Mouse (Mus musculus): ENCODE measurements at regions not wholly inside any gene's neighbourhood (a gene's known extent, or its start where the extent isn't known, plus 50 kb on each side); places are given as distances from the start of the nearest gene placed in this dataset.

DNA sequence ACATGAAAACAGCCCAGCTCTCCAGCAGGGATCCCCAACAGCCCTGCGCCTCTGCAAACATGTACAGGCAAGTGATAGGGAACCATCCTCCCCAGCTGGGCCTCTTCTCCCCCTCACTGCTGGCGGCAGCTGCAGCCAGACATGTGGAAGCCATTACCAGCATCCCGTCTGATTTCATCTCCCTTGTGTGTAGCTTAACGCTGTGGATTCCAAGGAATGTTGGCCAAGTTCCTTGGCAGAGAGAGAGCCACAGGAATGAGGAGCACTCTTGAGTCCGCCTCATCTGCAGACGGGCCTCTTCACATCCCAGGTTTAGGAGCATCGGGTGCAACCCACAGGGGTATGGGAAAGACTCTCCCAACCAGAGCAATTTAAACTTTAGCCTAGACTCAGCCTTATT lies 157.1 kb downstream of the Gm26897 start:
- Histone ChIP-seq H3K4me2 (ENCODE audit: low read depth, low read length, poor library complexity, severe bottlenecking) (no peak overlapping the region), H3K9ac (replicated peaks; ENCODE audit: low read length, poor library complexity, severe bottlenecking) (no peak overlapping the region), H3K4me3 (ENCODE audit: low read depth, low read length) (no peak overlapping the region), H3K4me1 (ENCODE audit: insufficient read depth, low read length) (peaks cover 6% of the 10 kb centered on the region), H3K9me3 (ENCODE audit: low read length) (no peaks in the 10 kb centered on the region), H3K27ac (ENCODE audit: low read depth, low read length) (no peak overlapping the region), H3K36me3 (ENCODE audit: insufficient read depth, low read length) (no peaks in the 10 kb centered on the region), H3K27me3 (ENCODE audit: insufficient read depth, low read length) (no peaks in the 10 kb centered on the region)
- WGBS = 65% methylated on average over 7 of the region's 7 CpGs
- TF ChIP-seq CTCF (IDR thresholded peaks at IDR 0.05) = no peak
- DNase-seq (ENCODE audit: low spot score) (peak; percentile 37), ATAC-seq (ENCODE audit: low FRiP score) (no peak)

DNA sequence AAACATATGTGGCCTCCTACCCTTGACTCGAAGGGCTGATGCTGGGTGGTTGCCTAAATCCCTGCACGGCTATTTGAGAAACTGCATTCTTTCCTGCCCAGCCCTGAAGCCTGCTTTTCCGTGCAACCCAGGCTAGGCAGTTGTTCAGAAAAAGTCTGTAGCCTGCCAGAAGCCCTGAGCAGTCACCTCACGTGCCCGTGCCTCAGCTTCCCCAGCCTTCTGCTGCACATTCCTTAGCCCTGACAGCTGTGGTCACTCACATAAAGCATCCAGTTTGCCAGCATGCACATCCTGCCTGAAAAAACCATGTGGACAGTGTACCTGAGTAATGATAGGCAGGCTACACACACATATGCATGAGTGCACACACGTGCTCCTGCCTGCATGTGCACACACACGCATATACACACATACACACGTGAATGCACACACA lies 157.6 kb downstream of the Gm26897 start:
- TF ChIP-seq CTCF (IDR thresholded peaks at IDR 0.05) = no peak
- 68% methylated on average over 8 of the region's 8 CpGs for WGBS

DNA sequence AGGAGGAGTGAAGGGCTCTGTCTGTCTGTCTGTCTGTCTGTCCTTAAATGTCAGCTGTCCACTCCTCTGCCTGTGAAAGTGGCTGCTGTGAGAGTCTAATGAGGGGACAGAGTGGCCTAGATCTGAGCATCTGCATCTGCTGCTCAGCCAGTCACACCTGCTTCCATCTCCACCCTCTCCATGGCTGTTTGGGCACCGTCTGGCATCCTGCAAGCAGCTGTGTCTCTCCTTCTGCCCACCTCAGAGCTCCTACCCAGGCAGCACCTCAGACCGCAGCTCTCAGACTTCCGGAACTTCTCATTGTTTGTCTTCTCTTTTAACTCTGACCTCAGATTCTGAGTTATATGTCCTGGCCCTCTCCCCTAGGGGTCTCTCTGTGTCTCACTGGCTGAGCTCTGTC lies 159.2 kb downstream of the Gm26897 start:
- Histone ChIP-seq H3K27ac (ENCODE audit: low read depth, low read length) (no peak overlapping the region), H3K9me3 (ENCODE audit: low read length) (no peaks in the 10 kb centered on the region), H3K4me3 (ENCODE audit: low read depth, low read length) (no peak overlapping the region), H3K4me2 (ENCODE audit: low read depth, low read length, poor library complexity, severe bottlenecking) (no peak overlapping the region), H3K36me3 (ENCODE audit: insufficient read depth, low read length) (no peaks in the 10 kb centered on the region), H3K9ac (replicated peaks; ENCODE audit: low read length, poor library complexity, severe bottlenecking) (no peak overlapping the region), H3K27me3 (ENCODE audit: insufficient read depth, low read length) (no peaks in the 10 kb centered on the region; the same call in 1 of the 2 replicates), H3K4me1 (ENCODE audit: insufficient read depth, low read length) (peaks cover 6% of the 10 kb centered on the region)
- TF ChIP-seq CTCF (IDR thresholded peaks at IDR 0.05) = no peak
- WGBS = 63% methylated on average over 3 of the region's 3 CpGs
- ATAC-seq (ENCODE audit: low FRiP score) (no peak), DNase-seq (ENCODE audit: low spot score) (no peak)

More for the DNA sequence above, 157.6 kb downstream of the Gm26897 start:
- Histone ChIP-seq H3K27ac (ENCODE audit: low read depth, low read length) (no peak overlapping the region), H3K9me3 (ENCODE audit: low read length) (no peaks in the 10 kb centered on the region), H3K27me3 (ENCODE audit: insufficient read depth, low read length) (no peaks in the 10 kb centered on the region; the same call in 1 of the 2 replicates), H3K4me3 (ENCODE audit: low read depth, low read length) (no peak overlapping the region), H3K36me3 (ENCODE audit: insufficient read depth, low read length) (no peaks in the 10 kb centered on the region), H3K4me2 (ENCODE audit: low read depth, low read length, poor library complexity, severe bottlenecking) (no peak overlapping the region), H3K9ac (replicated peaks; ENCODE audit: low read length, poor library complexity, severe bottlenecking) (no peak overlapping the region), H3K4me1 (ENCODE audit: insufficient read depth, low read length) (peaks cover 6% of the 10 kb centered on the region)
- no peak for ATAC-seq (ENCODE audit: low FRiP score)
- DNase-seq (ENCODE audit: low spot score) = no peak

DNA sequence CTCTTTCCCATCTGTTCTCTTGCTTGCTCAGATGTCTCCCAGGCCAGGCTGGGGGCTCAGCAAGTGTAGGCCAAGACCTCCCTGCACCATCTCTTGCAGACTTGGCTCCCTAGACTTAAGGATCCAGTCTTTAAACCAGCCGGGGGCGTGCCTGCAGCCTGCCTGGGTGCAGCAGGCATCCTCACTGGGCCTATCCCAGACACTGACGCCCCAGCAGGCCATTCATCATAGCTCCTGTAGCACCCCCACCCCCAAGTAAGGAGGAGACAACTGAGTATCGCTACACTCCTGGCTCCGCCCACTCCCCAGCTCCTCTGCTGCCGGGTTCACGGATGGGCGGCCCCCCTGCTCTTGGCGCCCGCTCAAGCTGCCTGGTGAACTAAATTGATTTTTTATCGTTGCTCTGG lies 160.2 kb downstream of the Gm26897 start:
- H3K9ac ChIP-seq (replicated peaks; ENCODE audit: low read length, poor library complexity, severe bottlenecking) = 0 out of 2 replicates have a peak overlapping the region, but pooled peaks have one; percentile 20
- peak; percentile 6; the same call in 1 of the 2 replicates for TF ChIP-seq CTCF (IDR thresholded peaks at IDR 0.05)
- ATAC-seq (ENCODE audit: low FRiP score) = peak; percentile 77
- 1% methylated on average over 11 of the region's 11 CpGs for WGBS
- H3K27me3 ChIP-seq (ENCODE audit: insufficient read depth, low read length) = no peaks in the 10 kb centered on the region; the same call in 1 of the 2 replicates
- no peaks in the 10 kb centered on the region for H3K36me3 ChIP-seq (ENCODE audit: insufficient read depth, low read length)
- peaks cover 12% of the 10 kb centered on the region for H3K4me1 ChIP-seq (ENCODE audit: insufficient read depth, low read length)
- DNase-seq (ENCODE audit: low spot score) = peak; percentile 91
- H3K9me3 ChIP-seq (ENCODE audit: low read length) = no peaks in the 10 kb centered on the region
- H3K27ac ChIP-seq (ENCODE audit: low read depth, low read length) = peak overlapping the region; percentile 44; the same call in 1 of the 2 replicates
- H3K4me3 ChIP-seq (ENCODE audit: low read depth, low read length) = peak overlapping the region; percentile 23; the same call in 1 of the 2 replicates
- peak overlapping the region; percentile 47 for H3K4me2 ChIP-seq (ENCODE audit: low read depth, low read length, poor library complexity, severe bottlenecking)

DNA sequence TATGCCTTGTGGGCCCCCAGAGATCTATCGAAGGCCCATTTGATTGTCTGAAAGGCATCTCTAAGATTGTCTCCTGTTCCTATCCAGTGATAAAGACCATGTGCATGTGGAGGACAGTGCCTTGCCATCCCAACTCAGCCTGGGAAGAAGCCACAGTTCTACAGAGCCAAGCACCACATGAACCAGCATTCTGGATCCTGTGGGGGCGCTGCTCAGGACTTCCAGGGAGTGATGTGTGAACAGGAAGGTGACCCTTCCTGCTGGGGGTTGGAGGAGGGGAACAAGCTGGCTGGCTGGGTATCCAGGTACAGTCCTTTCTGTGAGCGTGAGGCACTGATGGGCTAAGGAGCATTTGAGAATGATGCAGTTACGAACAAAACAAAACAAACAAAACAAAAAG lies 163.8 kb downstream of the Gm26897 start:
- peaks cover 12% of the 10 kb centered on the region for H3K4me1 ChIP-seq (ENCODE audit: insufficient read depth, low read length)
- H3K27ac ChIP-seq (ENCODE audit: low read depth, low read length) = no peak overlapping the region
- H3K36me3 ChIP-seq (ENCODE audit: insufficient read depth, low read length) = no peaks in the 10 kb centered on the region
- peak; percentile 63 for TF ChIP-seq CTCF (IDR thresholded peaks at IDR 0.05)
- peaks cover 3% of the 10 kb centered on the region; the same call in 1 of the 2 replicates for H3K27me3 ChIP-seq (ENCODE audit: insufficient read depth, low read length)
- no peak overlapping the region for H3K4me2 ChIP-seq (ENCODE audit: low read depth, low read length, poor library complexity, severe bottlenecking)
- no peak overlapping the region for H3K4me3 ChIP-seq (ENCODE audit: low read depth, low read length)
- ATAC-seq (ENCODE audit: low FRiP score) = no peak
- no peaks in the 10 kb centered on the region for H3K9me3 ChIP-seq (ENCODE audit: low read length)
- 62% methylated on average over 4 of the region's 4 CpGs for WGBS
- DNase-seq (ENCODE audit: low spot score) = peak; percentile 32
- H3K9ac ChIP-seq (replicated peaks; ENCODE audit: low read length, poor library complexity, severe bottlenecking) = no peak overlapping the region

DNA sequence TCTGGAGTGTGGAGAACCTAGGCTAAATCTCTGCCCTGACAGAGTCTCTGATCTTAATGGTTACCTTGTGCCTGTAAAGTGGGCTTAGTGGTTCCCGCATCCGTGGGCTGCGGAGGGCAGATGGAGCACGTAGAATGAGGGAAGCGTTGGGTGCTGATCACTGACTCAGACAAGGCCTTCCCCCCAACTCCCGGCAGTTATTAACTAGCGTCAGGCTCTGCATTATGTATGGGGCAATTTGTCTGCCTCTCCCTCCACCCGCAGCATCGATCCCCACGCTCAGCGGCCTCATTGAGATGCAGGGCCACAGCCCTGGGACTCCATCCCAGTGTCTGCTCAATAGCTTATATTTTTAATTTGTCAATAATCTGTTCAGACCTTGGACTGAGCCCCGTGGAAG lies 164.8 kb downstream of the Gm26897 start:
- Histone ChIP-seq H3K9ac (replicated peaks; ENCODE audit: low read length, poor library complexity, severe bottlenecking) (no peak overlapping the region), H3K4me3 (ENCODE audit: low read depth, low read length) (no peak overlapping the region), H3K27ac (ENCODE audit: low read depth, low read length) (no peak overlapping the region), H3K9me3 (ENCODE audit: low read length) (no peaks in the 10 kb centered on the region), H3K4me1 (ENCODE audit: insufficient read depth, low read length) (peaks cover 12% of the 10 kb centered on the region), H3K4me2 (ENCODE audit: low read depth, low read length, poor library complexity, severe bottlenecking) (no peak overlapping the region), H3K36me3 (ENCODE audit: insufficient read depth, low read length) (no peaks in the 10 kb centered on the region), H3K27me3 (ENCODE audit: insufficient read depth, low read length) (peaks cover 3% of the 10 kb centered on the region; the same call in 1 of the 2 replicates)
- TF ChIP-seq CTCF (IDR thresholded peaks at IDR 0.05) = no peak
- ATAC-seq (ENCODE audit: low FRiP score) = no peak
- no peak for DNase-seq (ENCODE audit: low spot score)
- WGBS = 30% methylated on average over 12 of the region's 12 CpGs
